In genomic region chr8:127914086-127914485, GRCm38 (mm10) we compare ENCODE assay signal across 12 mouse cellular contexts.
DNase-seq lines count a peak whose midpoint lies in the region; ATAC-seq and TF ChIP-seq lines count a peak whose summit lies in the region.
"Had no signal": no experiment of that assay in that cellular context is flagged by ENCODE, and none has a peak within 500 bp of the region (broad histone marks: within the 10 kb centered on the region; RNA-seq: fewer than 3 reads in every experiment).

No protein-coding gene starts in this region.

- no peak for DNase-seq in frontal cortex, postnatal 14 days (ENCODE audit: low spot score in 2 of 2)
- no peak for DNase-seq in forebrain, embryonic 11.5 days (ENCODE audit: low spot score)
- no peak for DNase-seq in cerebellum, postnatal 14 days
- no peak for DNase-seq in retina, postnatal 1 day
- DNase-seq: adrenal gland, postnatal 14 days had no signal

- no peaks in the 10 kb centered on the region for H3K36me3 ChIP-seq in heart, embryonic 14.5 days (ENCODE audit: control insufficient read depth, insufficient read depth, low read length)
- no peaks in the 10 kb centered on the region for H3K36me3 ChIP-seq in myocyte (ENCODE audit: control insufficient read depth, insufficient read depth)
- no peaks in the 10 kb centered on the region for H3K36me3 ChIP-seq in forebrain, embryonic 11.5 days (ENCODE audit: control insufficient read depth, insufficient read depth, low read length)
- H3K36me3 ChIP-seq: lung, embryonic 15.5 days had no signal

- no peak overlapping the region for H3K4me2 ChIP-seq in heart, embryonic 14.5 days (ENCODE audit: low read length)
- peak overlapping the region; percentile 3 for H3K4me2 ChIP-seq in myocyte (ENCODE audit: low read depth)
- no peak overlapping the region for H3K4me2 ChIP-seq in forebrain, embryonic 11.5 days (ENCODE audit: low read depth, low read length, severe bottlenecking)
- H3K4me2 ChIP-seq: lung, embryonic 15.5 days had no signal

- no peaks in the 10 kb centered on the region for H3K79me2 ChIP-seq in myocyte (ENCODE audit: control insufficient read depth, insufficient read depth)

- H3K9ac ChIP-seq in heart, embryonic 14.5 days (ENCODE audit: low read length): no peak overlapping the region
- H3K9ac ChIP-seq in forebrain, embryonic 11.5 days (ENCODE audit: low read length): no peak overlapping the region
- H3K9ac ChIP-seq: lung, embryonic 15.5 days had no signal

- H3K4me3 ChIP-seq in cortical plate, adult 2 months (ENCODE audit: insufficient read depth, low read length): no peak overlapping the region
- H3K4me3 ChIP-seq in heart, embryonic 14.5 days (ENCODE audit: control insufficient read depth in 1 of 2, insufficient read depth in 1 of 2, low read depth in 1 of 2, low read length in 2 of 2): no peak overlapping the region
- no peak overlapping the region for H3K4me3 ChIP-seq in myocyte
- H3K4me3 ChIP-seq in forebrain, embryonic 11.5 days (ENCODE audit: low read depth, low read length): no peak overlapping the region
- H3K4me3 ChIP-seq: erythroblast, embryonic 14.5 days; lung, embryonic 15.5 days had no signal

- 0 out of 2 replicates have a peak overlapping the region, but pooled peaks have one; percentile 40 for H3K27ac ChIP-seq in cortical plate, adult 2 months (ENCODE audit: insufficient read depth, low read length)
- H3K27ac ChIP-seq in heart, embryonic 14.5 days (replicated peaks in 1 of 2; ENCODE audit: control insufficient read depth in 1 of 2, insufficient read depth in 1 of 2, low read depth in 2 of 2, low read length in 2 of 2): peak overlapping the region; percentile 24 to 88
- H3K27ac ChIP-seq in forebrain, embryonic 11.5 days (ENCODE audit: low read depth, low read length): no peak overlapping the region
- H3K27ac ChIP-seq: lung, embryonic 15.5 days had no signal

- H3ac ChIP-seq in myocyte (ENCODE audit: control insufficient read depth, insufficient read length): no peak overlapping the region

- ATAC-seq in frontal cortex, adult (ENCODE audit: low TSS enrichment): peak; percentile 90
- ATAC-seq in heart, embryonic 14.5 days (ENCODE audit: insufficient number of reproducible peaks, insufficient read depth, low FRiP score, low read depth): no peak
- ATAC-seq in forebrain, embryonic 11.5 days (replicated peaks; ENCODE audit: low FRiP score): no peak
- ATAC-seq: intestine, embryonic 16.5 days had no signal

- no peak for TF ChIP-seq CTCF in cortical plate, adult 2 months (IDR thresholded peaks at IDR 0.05; ENCODE audit: extremely low read depth, insufficient read depth, low read length)

- H3K4me1 ChIP-seq in cortical plate, adult 2 months (ENCODE audit: control insufficient read depth, insufficient read depth, low read length): peaks cover 8% of the 10 kb centered on the region; the same call in 1 of the 2 replicates
- H3K4me1 ChIP-seq in heart, embryonic 14.5 days (ENCODE audit: control insufficient read depth in 2 of 2, insufficient read depth in 2 of 2, low read length in 2 of 2): peaks cover 10 to 39% of the 10 kb centered on the region in 2 experiments
- H3K4me1 ChIP-seq in forebrain, embryonic 11.5 days (replicated peaks; ENCODE audit: control insufficient read depth, insufficient read depth, low read length): no peaks in the 10 kb centered on the region

- no peaks in the 10 kb centered on the region for H3K27me3 ChIP-seq in heart, embryonic 14.5 days (ENCODE audit: control insufficient read depth, insufficient read depth, low read length)
- no peaks in the 10 kb centered on the region for H3K27me3 ChIP-seq in myocyte (ENCODE audit: control insufficient read depth, insufficient read depth, insufficient read length)
- no peaks in the 10 kb centered on the region for H3K27me3 ChIP-seq in forebrain, embryonic 11.5 days (ENCODE audit: control insufficient read depth, insufficient read depth, low read length)
- H3K27me3 ChIP-seq: lung, embryonic 15.5 days had no signal

- H3K9me3 ChIP-seq in heart, embryonic 14.5 days (ENCODE audit: control insufficient read depth, low read length): no peaks in the 10 kb centered on the region
- H3K9me3 ChIP-seq in forebrain, embryonic 11.5 days (ENCODE audit: control insufficient read depth, low read length): no peaks in the 10 kb centered on the region
- H3K9me3 ChIP-seq: lung, embryonic 15.5 days had no signal

- 18% methylated on average over 3 of the region's 3 CpGs for WGBS in heart, embryonic 14.5 days
- 91% methylated on average over 3 of the region's 3 CpGs for WGBS in forebrain, embryonic 11.5 days

- TF ChIP-seq POLR2A in cortical plate, adult 2 months (IDR thresholded peaks at IDR 0.05; ENCODE audit: extremely low read depth, insufficient read depth, low read length): no peak
- TF ChIP-seq POLR2A in myocyte (IDR thresholded peaks at IDR 0.05; ENCODE audit: insufficient read length, low read depth): no peak

TF ChIP-seq in myocyte, 11 proteins besides CTCF, POLR2A, EP300 and RAD21:
- TF ChIP-seq REST (IDR thresholded peaks at IDR 0.05; ENCODE audit: insufficient read depth, insufficient read length): no peak
- TF ChIP-seq E2F4 (IDR thresholded peaks at IDR 0.05; ENCODE audit: insufficient read depth): no peak
- no peak for TF ChIP-seq MAX (IDR thresholded peaks at IDR 0.05; ENCODE audit: low read depth)
- TF ChIP-seq TCF12 (IDR thresholded peaks at IDR 0.05; ENCODE audit: insufficient read depth, poor library complexity, severe bottlenecking): no peak
- no peak for TF ChIP-seq POLR2AphosphoS2 (IDR thresholded peaks at IDR 0.05; ENCODE audit: insufficient read length, low read depth)
